Mouse (Mus musculus): ENCODE results near the gene Rars.

GRCm38 (mm10) chr11:35780336-35780735, 54.0 kb downstream of the Rars start:
- no peak for TF ChIP-seq CTCF (IDR thresholded peaks at IDR 0.05; ENCODE audit: extremely low read depth, insufficient read depth, low read length)
- no peak for TF ChIP-seq POLR2A (IDR thresholded peaks at IDR 0.05; ENCODE audit: extremely low read depth, insufficient read depth, low read length)
